In the genomic region with DNA sequence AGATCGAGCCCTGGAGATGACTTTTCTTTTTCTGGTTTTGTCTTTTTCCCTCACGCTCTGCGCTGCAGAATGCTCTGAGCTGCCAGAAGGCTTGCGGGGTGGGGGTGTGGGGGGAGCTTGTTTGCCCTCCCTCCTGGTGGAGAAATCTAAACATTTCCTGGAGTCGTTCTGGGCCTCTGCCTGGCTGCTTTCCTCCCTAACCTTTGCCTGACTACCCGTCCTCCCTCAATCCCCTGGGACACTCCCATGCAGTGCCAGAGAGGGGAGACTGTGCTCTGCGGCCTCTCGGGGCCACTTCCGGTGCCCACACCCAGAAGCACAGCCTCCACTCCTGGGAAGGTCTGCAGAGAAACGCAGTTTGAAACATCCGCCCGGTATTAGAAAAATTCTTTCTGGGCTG, we compare ENCODE assay signal across 8 mouse cellular contexts. TPM values are rescaled to one million over a fixed set of nuclear protein-coding genes. Genes with fewer than 3 reads are reported as not detected.
DNase-seq lines count a peak whose midpoint lies in the region; ATAC-seq lines count a peak whose summit lies in the region.

A gene (minus strand): TSS at position 93 of the 400 bp plus-strand sequence.

- H3K4me1 ChIP-seq in heart, embryonic 15.5 days (replicated peaks) = peaks cover 9% of the 10 kb centered on the region
- H3K4me1 ChIP-seq in stomach, embryonic 16.5 days (ENCODE audit: control insufficient read depth, insufficient read depth, low read length) = peaks cover 22% of the 10 kb centered on the region

- no peaks in the 10 kb centered on the region for H3K27me3 ChIP-seq in heart, embryonic 15.5 days
- no peaks in the 10 kb centered on the region for H3K27me3 ChIP-seq in stomach, embryonic 16.5 days (ENCODE audit: control insufficient read depth, insufficient read depth, low read length)

- ATAC-seq in heart, embryonic 15.5 days (replicated peaks; ENCODE audit: insufficient number of reproducible peaks, insufficient read depth, low FRiP score, low read depth) = 0 out of 2 replicates have a peak, but pooled peaks have one; percentile 50
- peak; percentile 85 for ATAC-seq in stomach, embryonic 16.5 days (ENCODE audit: insufficient read depth, low FRiP score)

- 46% methylated on average over 12 of the region's 12 CpGs for WGBS in heart, embryonic 15.5 days
- 15% methylated on average over 12 of the region's 12 CpGs for WGBS in stomach, embryonic 16.5 days

- H3K9ac ChIP-seq in heart, embryonic 15.5 days = no peak within 1 kb of the TSS
- H3K9ac ChIP-seq in stomach, embryonic 16.5 days (ENCODE audit: low read length) = peak within 1 kb of the TSS; percentile 58

- peak within 1 kb of the TSS; percentile 45 for H3K4me2 ChIP-seq in heart, embryonic 15.5 days
- peak within 1 kb of the TSS; percentile 44 for H3K4me2 ChIP-seq in stomach, embryonic 16.5 days (ENCODE audit: low read depth, low read length)

- H3K4me3 ChIP-seq in heart, embryonic 15.5 days = no peak within 1 kb of the TSS
- H3K4me3 ChIP-seq in stomach, embryonic 16.5 days (replicated peaks; ENCODE audit: low read length) = peak within 1 kb of the TSS; percentile 30

- no peaks in the 10 kb centered on the region for H3K9me3 ChIP-seq in heart, embryonic 15.5 days (replicated peaks)
- no peaks in the 10 kb centered on the region for H3K9me3 ChIP-seq in stomach, embryonic 16.5 days (replicated peaks; ENCODE audit: control insufficient read depth, low read length)

- peak; percentile 19 to 22 for DNase-seq in lung, adult 18-20 months
- DNase-seq in lung, postnatal 25 days (ENCODE audit: low spot score) = no peak
- peak; percentile 16 to 40 for DNase-seq in kidney, postnatal 36 days
- DNase-seq in spleen, postnatal 14 days (ENCODE audit: low spot score in 2 of 2) = no peak
- DNase-seq in right cerebral cortex, adult 2 months (ENCODE audit: low spot score in 2 of 2) = no peak
- no peak for DNase-seq in embryo, embryonic 10.5 days (ENCODE audit: low spot score)

- no peaks in the 10 kb centered on the region for H3K36me3 ChIP-seq in heart, embryonic 15.5 days
- no peaks in the 10 kb centered on the region for H3K36me3 ChIP-seq in stomach, embryonic 16.5 days (ENCODE audit: control insufficient read depth, insufficient read depth, low read length)

- 0 out of 2 replicates have a peak within 1 kb of the TSS, but pooled peaks have one; percentile 2 for H3K27ac ChIP-seq in heart, embryonic 15.5 days
- peak within 1 kb of the TSS; percentile 69 for H3K27ac ChIP-seq in stomach, embryonic 16.5 days (ENCODE audit: low read length)

RNA-seq across cellular contexts. Expression of the gene that starts here (rescaled TPM):
- polyA plus RNA-seq in heart, embryonic 15.5 days (2015; fragmentation: Nextera tagmentation; extraction: Ambion mirVana) = 0.16 and 0.34 TPM in 2 replicates
- 6.1 and 6.3 TPM in 2 replicates for polyA plus RNA-seq in stomach, embryonic 16.5 days (2015; fragmentation: Nextera tagmentation; extraction: Ambion mirVana)

Comparison
In these comparisons a context has a peak if more than half of its experiments do, and no peak if none do; other contexts are left out.
1. DNase-seq: peak in lung, adult 18-20 months (2 of 2) and kidney, postnatal 36 days (2 of 2); none in lung, postnatal 25 days (single experiment), spleen, postnatal 14 days (0 of 2), right cerebral cortex, adult 2 months (0 of 2) and embryo, embryonic 10.5 days (single experiment).
2. Peak in ATAC-seq, H3K27ac ChIP-seq and H3K4me2 ChIP-seq in heart, embryonic 15.5 days; RNA of the gene not detected or under 1 TPM.